ENCODE assay signal across 14 mouse cellular contexts in the genomic region with DNA sequence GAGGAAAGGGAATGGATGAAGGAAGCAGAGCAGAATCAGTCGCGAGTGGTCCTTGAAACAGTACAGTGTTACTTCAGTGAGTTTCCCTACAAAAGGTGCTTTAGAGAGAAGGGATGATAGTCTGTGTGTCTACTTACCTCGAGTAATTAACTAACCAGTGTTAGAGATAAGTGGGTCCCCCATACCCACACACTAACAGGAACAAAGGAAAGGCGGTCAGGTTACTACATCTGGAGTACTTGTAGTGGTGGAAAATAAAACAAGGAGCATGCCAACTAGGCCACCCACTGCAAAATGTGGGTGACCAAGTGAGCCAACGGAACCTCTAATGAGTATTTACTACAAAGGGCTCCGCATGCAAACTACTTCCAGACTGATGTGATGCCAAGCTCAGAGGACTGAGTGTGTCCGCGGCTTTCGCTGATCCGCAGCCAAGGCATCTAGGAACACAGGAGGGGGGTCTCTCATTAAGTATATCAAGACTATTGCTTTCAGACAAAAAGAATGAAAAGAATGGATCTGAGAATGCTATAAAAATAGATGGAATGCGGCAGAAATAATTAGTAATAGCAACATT. TPM values are rescaled to one million over a fixed set of nuclear protein-coding genes. Genes with fewer than 3 reads are reported as not detected.
A peak's percentile ranks its signal among the peaks of the same experiment; 100 is the strongest.
DNase-seq lines count a peak whose midpoint lies in the region; TF ChIP-seq lines count a peak whose summit lies in the region.
"Had no signal": no experiment of that assay in that cellular context is flagged by ENCODE, and none has a peak within 500 bp of the region (broad histone marks: within the 10 kb centered on the region; RNA-seq: fewer than 3 reads in every experiment).

No protein-coding gene starts in this region.

- intact Hi-C loops in heart, adult 2 months (cut with DNase I): no loop called here

- H3K79me2 ChIP-seq in heart, adult 2 months (replicated peaks; ENCODE audit: control insufficient read depth, insufficient read depth, low read length): no peaks in the 10 kb centered on the region

- TF ChIP-seq EP300 in heart, adult 2 months (IDR thresholded peaks at IDR 0.05; ENCODE audit: insufficient read depth, low read depth, low read length): no peak

- TF ChIP-seq CTCF in heart, adult 2 months (IDR thresholded peaks at IDR 0.05): no peak

- H3K4me3 ChIP-seq in heart, adult 2 months: no peak overlapping the region
- H3K4me3 ChIP-seq: heart, embryonic 13.5 days had no signal

- TF ChIP-seq POLR2A in heart, adult 2 months (IDR thresholded peaks at IDR 0.05; ENCODE audit: insufficient read depth, low read depth, low read length): no peak

- H3K4me1 ChIP-seq in heart, adult 2 months (ENCODE audit: control insufficient read depth, insufficient read depth, low read length): no peaks in the 10 kb centered on the region
- H3K4me1 ChIP-seq: heart, embryonic 13.5 days had no signal

- H3K27ac ChIP-seq in heart, adult 2 months: no peak overlapping the region
- H3K27ac ChIP-seq: heart, embryonic 13.5 days had no signal

- H3K36me3 ChIP-seq in heart, adult 2 months (ENCODE audit: control insufficient read depth, insufficient read depth, low read length): no peaks in the 10 kb centered on the region
- H3K36me3 ChIP-seq: heart, embryonic 13.5 days had no signal

- H3K9ac ChIP-seq in heart, adult 2 months (ENCODE audit: low read depth, low read length): no peak overlapping the region
- H3K9ac ChIP-seq: heart, embryonic 13.5 days had no signal

- DNase-seq in cerebellum, postnatal 10 days: peak; percentile 1 to 8
- DNase-seq in cerebellum, adult 8-10 months: no peak
- DNase-seq in layer of hippocampus, postnatal 10 days (ENCODE audit: low spot score in 2 of 2): peak; percentile 16 to 27
- no peak for DNase-seq in layer of hippocampus, adult 11-12 months (ENCODE audit: low spot score)
- DNase-seq in right cerebral cortex, adult 18-20 months: peak; percentile 5
- DNase-seq in right cerebral cortex, postnatal 14 days: no peak
- DNase-seq in heart, adult 2 months: no peak
- DNase-seq in cerebellum, adult 9-10 months: no peak
- DNase-seq: cerebellum, adult 18-20 months; gastrocnemius, postnatal 14 days; kidney, postnatal 14 days; thymus, postnatal 25 days had no signal

- 75% methylated on average over 11 of the region's 11 CpGs for WGBS in heart, adult 2 months

- no peaks in the 10 kb centered on the region for H3K27me3 ChIP-seq in heart, adult 2 months (ENCODE audit: control insufficient read depth, insufficient read depth, low read length)
- H3K27me3 ChIP-seq: heart, embryonic 13.5 days; Patski had no signal

RNA-seq across cellular contexts. Expression of gene Dkk2, which starts 52.8 kb away (rescaled TPM):
- 1 to 10 TPM in 1 of 2 experiments, under 1 TPM in 1; 0.96 to 1.0 TPM for total RNA-seq in layer of hippocampus, postnatal 10 days (2021)
- total RNA-seq in heart, adult 2 months (2021): under 1 TPM; 0.16 to 0.18 TPM
- polyA plus RNA-seq in heart, adult 2 months (2012; rRNA removed): 0.12 TPM in 2 replicates

Comparison
In these comparisons a context has a peak if more than half of its experiments do, and no peak if none do; other contexts are left out.
1. DNase-seq: peak in cerebellum, postnatal 10 days (2 of 2), layer of hippocampus, postnatal 10 days (2 of 2) and right cerebral cortex, adult 18-20 months (single experiment); none in cerebellum, adult 8-10 months (single experiment), layer of hippocampus, adult 11-12 months (single experiment), right cerebral cortex, postnatal 14 days (single experiment), heart, adult 2 months (0 of 2) and cerebellum, adult 9-10 months (single experiment).